Mouse (Mus musculus): Measurements from ENCODE around the gene Hemgn.
A peak's percentile ranks its signal among the peaks of the same experiment; 100 is the strongest.

Gene Hemgn

DNA sequence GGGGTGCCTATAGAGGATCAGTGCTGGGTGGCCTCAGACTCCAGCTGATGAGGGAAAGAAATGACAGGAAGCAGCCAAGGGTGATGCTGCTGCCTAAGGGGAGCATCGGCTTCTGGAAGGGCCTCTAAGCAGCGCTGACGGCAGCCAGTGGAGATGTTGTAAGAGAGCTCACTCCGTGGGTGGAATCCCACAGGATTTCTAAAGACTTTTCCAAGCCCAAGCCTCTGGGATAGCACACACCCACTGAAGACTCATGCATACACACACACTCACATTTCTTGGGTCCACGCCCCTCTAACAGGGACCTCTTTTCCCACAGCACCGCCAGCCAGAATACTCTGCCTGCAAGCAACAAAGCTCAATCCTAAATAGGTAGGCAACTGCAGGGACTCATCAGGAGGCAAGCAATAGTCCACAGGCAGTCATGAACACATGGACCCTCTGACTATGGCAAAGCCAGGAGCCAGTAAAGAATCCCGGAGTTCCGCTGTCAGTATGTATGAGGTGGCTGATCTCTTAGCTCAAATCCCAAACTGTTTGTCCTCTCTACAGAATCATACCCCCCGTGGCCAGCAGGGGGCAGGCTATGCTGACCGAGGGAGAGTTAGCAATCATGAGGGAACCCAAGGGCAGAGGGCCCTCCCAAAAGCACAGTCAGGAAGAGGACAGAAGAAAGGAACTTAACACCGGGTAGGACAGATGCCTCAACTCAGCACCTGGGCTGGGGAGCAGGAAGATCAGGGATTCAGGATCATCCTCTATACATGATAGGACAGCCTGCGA is 56.8 kb downstream of the Hemgn start:
- peak; percentile 62 for DNase-seq (ENCODE audit: low spot score)

DNA sequence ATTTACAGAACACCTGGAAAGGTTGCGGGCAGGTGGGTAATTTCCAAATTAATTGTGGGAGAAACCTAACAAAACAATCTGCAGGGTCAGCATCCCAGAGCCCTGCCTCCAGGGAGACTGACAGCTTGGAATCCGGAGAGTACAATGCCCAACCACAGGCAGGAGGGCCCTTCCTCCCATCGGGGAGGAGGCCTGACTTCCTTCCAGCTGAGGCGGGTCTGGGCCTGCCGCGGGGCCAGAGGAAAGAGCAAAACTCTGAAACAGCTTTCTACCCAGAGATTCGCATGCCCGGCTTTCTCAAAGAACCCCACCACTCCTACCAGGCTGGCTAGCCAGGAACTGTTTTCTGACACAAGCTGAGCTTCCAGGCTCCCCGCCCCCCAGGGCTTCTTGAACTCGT is 60.3 kb downstream of the Hemgn start:
- no peak for DNase-seq (ENCODE audit: low spot score)

DNA sequence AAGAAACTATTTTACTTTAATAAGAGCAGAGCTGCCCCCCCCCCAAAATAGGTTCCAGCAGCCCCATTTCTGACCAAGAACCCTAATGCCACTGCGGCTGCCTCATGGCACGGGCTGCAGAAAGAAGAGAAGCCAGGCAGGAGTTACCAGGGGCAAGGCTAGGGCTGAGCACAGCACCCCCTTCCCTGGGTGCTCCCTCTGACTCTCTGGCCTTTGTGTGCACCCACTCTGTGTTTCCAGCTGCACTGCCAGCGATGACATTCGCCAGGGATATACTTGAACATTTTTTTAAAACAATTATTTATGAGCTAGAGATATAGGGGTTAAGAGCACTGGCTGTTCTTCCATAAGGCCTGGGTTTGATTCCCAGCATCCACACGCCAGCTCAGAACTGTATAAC is 63.8 kb downstream of the Hemgn start:
- DNase-seq (ENCODE audit: low spot score): no peak

DNA sequence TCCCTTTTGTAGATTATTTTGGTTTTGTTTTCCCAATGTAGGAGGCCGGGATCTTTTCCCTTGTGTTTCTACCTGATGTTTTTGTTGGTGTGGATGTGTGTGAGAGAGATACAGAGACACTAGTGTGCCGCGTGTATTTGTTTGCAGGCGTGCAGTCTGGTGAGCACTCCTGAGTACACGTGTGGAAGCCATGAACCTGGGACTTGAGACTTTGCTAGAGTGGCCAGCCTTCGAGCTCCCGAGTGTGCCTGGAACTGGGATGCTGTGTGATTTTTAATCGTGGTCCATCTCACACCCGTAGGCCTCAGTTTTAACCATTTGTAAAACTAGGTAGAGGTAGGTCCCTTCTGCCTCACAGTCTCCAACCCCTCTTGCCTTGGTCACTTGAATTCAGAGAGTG is 64.4 kb downstream of the Hemgn start:
- no peak for DNase-seq (ENCODE audit: low spot score)

DNA sequence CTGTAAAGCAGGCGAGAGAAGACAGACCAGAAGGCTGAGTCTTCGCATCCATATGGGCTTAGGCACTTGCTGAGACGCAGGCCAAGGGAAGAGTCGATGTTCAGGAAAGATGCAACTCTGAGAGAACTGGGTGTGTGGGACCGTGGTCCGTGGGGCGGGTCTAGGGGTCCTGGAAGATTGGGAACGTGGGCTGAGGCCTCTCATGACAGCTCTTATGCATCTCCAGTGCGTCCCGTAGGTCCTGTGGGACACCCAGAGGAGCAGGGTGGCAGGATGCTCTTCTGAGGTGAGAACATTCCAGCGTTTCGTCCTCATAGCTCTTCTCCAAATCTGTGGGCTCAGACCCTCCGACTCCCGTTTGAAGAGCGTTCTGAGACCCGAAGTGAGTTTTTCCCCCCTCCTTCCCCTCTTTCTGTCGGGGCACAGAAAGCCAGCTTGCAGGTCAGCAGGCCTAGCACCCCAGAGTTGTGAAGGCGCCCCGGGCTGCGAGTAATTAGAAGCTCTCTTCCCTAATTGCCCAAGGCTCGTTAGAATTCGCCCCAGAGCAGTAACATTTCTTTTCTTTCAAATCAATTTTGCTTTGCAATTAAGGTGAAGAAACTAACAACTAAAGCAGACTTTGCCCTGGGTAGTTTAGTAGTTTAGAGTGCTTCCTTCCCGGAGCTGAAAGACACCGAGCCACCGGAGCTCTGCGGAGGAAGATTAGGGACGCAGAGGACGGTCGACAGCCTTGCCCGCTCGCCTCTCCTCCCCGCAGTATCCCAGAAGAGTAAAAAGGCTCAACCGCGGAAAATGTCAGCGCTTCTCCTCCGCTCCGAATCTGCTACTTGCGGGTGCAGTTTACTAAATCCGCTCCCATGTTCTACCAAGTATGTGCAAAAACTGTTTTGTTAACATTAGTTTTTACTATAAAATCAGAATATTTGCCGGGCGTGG is 65.5 kb downstream of the Hemgn start:
- no peak for DNase-seq (ENCODE audit: low spot score)

DNA sequence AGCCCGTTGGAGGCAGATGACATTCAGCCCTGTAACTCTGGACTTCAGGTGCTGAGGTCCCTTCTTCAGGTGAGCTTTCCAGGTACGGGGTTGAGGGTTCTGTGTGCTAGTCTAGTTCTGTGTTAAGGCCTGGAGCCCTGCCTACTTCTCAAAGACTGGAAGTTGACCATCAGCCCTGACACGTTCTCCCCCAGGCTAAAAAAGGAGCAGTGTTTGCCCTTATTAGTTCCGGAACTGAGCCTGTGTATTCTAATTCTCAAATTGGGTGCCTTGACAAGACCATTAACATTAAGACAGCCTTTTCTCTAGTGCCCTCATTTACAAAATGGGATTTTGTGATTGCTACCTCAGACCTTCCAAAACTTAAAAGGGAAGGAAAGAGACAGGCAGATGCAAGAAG is 66.2 kb downstream of the Hemgn start:
- DNase-seq (ENCODE audit: low spot score): no peak

DNA sequence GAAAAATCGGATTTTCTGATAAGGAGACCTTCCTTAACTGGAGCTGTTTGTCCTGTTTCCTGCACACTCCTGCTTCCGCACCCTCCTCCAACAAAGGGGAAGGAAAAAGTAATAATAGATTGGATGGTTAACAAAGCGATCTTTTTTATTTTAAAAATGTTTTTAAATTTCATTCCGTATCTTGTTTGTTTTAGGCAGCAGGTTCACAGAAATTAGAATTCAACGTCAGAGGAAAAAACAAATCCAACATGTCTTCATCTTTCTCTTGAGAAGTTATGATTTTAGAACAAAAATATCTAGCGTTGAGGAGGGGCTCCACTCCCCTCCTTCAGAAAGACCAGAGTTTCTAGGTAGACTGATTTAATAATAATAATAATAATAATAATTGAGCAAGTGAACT is 67.1 kb downstream of the Hemgn start:
- no peak for DNase-seq (ENCODE audit: low spot score)

DNA sequence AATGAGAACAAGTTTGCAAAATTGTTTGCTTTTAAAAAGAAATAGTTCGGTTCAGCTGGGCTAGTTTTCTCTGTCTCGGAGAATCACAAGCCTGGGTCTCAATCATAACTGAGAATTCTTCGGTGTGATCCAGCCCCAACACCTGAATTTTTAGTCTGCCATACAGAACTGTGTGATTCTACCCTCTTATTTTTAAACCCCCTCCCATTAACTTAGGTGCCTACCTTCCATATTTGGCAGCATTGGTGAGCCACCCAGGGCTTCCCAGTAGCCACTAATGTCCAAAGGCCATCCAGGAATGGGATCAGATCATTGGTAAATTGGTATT is 67.6 kb downstream of the Hemgn start:
- DNase-seq (ENCODE audit: low spot score): no peak

DNA sequence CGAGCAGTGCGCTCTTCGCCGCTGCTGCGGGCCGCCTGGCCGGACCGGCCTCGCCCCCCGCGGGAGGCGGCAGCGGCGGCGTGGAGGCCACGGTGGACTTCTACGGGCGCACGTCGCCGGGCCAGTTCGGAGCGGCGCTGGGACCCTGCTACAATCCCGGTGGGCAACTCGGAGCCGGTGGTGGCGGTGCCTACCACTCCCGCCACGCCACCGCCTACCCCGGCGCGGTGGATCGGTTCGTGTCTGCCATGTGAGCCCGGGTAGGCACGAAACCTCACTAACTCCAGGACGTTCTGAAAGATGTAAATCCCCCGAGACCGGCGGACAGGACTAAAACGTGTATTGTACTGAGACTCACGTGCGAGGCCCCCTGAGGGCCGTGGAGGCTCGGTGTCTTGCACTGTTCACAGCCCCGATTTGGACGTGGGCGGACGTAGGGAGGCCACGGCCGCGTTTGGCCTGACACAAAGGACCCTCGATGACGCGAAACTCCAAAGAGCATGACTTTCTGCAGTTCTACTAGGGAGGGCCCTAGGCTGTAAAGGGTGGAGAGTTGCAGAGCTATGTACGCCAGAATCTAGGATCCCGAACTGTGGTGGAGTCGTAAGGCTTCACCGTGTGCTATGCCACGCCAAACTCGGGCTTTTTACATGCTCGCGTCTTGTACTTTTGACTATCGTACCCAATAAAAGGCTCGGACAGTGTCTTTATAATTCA is 68.1 kb downstream of the Hemgn start:
- DNase-seq (ENCODE audit: low spot score): no peak

DNA sequence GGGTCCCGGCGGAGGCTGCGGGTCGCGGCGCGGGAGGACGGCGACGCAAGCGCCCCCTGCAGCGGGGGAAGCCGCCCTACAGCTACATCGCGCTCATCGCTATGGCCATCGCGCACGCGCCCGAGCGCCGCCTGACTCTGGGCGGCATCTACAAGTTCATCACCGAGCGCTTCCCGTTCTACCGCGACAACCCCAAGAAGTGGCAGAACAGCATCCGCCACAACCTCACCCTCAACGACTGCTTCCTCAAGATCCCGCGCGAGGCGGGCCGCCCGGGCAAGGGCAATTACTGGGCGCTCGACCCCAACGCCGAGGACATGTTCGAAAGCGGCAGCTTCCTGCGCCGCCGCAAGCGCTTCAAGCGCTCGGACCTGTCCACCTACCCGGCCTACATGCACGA is 69.0 kb downstream of the Hemgn start:
- no peak for DNase-seq (ENCODE audit: low spot score)
